Mouse (Mus musculus) monocyte, adult 5-6 weeks (primary cell): ENCODE measurements around the gene Lrmda. TPM values are rescaled to one million over a fixed set of nuclear protein-coding genes. Genes with fewer than 3 reads are reported as not detected.
"Not testable (repeated sequence)": the region's sequence is repeated elsewhere in the genome, so short reads cannot be mapped to it uniquely, and the experiment has no call there.

Source experiments
- ATAC-seq: fragments of 153-309, 156-312 bp; replicated peaks from 2 replicates; pipeline ENCODE4 v1.8.0; 2017; ENCODE audit warnings: mild to moderate bottlenecking; ENCODE audit not compliant: low TSS enrichment, insufficient number of reproducible peaks, severe bottlenecking, poor library complexity, low FRiP score
- total RNA-seq: library from RNA; stranded (forward); fragments of 200-1000, 200-491, 200-594 nt; gene quantifications from 3 replicates; pipeline ENCODE4 v1.2.3, GENCODE M21; 2017

The Lrmda gene
- total RNA-seq, 1 experiment from 2014 or later, result 6.4 TPM

- ATAC-seq, result no peak
Observed at GRCm38 (mm10) chr14:22577411-22578037, 558.0 kb downstream of the Lrmda start.

- peak; percentile 63 for ATAC-seq
Observed at GRCm38 (mm10) chr14:22578224-22578623, 558.7 kb downstream of the Lrmda start.

- ATAC-seq, result no peak
Observed at GRCm38 (mm10) chr14:22578986-22579385, 559.5 kb downstream of the Lrmda start.

GRCm38 (mm10) chr14:22582065-22582464 is 562.6 kb downstream of the Lrmda start:
- ATAC-seq, result no peak

- no peak for ATAC-seq
Observed at GRCm38 (mm10) chr14:22586281-22586680, 566.8 kb downstream of the Lrmda start.

GRCm38 (mm10) chr14:22586796-22587195 is 567.3 kb downstream of the Lrmda start:
- ATAC-seq, result no peak

- no peak for ATAC-seq
Observed at GRCm38 (mm10) chr14:22587285-22587957, 567.9 kb downstream of the Lrmda start.

GRCm38 (mm10) chr14:22587958-22588296 is 568.4 kb downstream of the Lrmda start:
- ATAC-seq, result no peak

- ATAC-seq, result not testable (repeated sequence)
Observed at GRCm38 (mm10) chr14:22588394-22588793, 568.9 kb downstream of the Lrmda start.

- ATAC-seq, result no peak
Observed at GRCm38 (mm10) chr14:22589503-22590215, 570.1 kb downstream of the Lrmda start.

GRCm38 (mm10) chr14:22591186-22591585 is 571.7 kb downstream of the Lrmda start:
- no peak for ATAC-seq

- no peak for ATAC-seq
Observed at GRCm38 (mm10) chr14:22597508-22597907, 578.0 kb downstream of the Lrmda start.

GRCm38 (mm10) chr14:22598638-22599037 is 579.1 kb downstream of the Lrmda start:
- ATAC-seq, result no peak

GRCm38 (mm10) chr14:22600166-22600565 is 580.7 kb downstream of the Lrmda start:
- no peak for ATAC-seq

GRCm38 (mm10) chr14:22602308-22602707 is 582.8 kb downstream of the Lrmda start:
- no peak for ATAC-seq

GRCm38 (mm10) chr14:22608599-22608998 is 589.1 kb downstream of the Lrmda start:
- ATAC-seq, result no peak

GRCm38 (mm10) chr14:22609261-22610245 is 590.0 kb downstream of the Lrmda start:
- ATAC-seq, result no peak

- ATAC-seq, result no peak
Observed at GRCm38 (mm10) chr14:22611011-22611410, 591.5 kb downstream of the Lrmda start.

- ATAC-seq, result no peak
Observed at GRCm38 (mm10) chr14:22620191-22620590, 600.7 kb downstream of the Lrmda start.
